Mouse (Mus musculus) urinary bladder, postnatal 36 days (tissue): ENCODE measurements around the gene Mybpc3.
A peak's percentile ranks its signal among the peaks of the same experiment; 100 is the strongest.

ENCODE experiments used
- DNase-seq, 2 experiments: peaks; one replicate each; pipeline ENCODE4 v3.0.0; 2022; ENCODE audit warnings: low spot score in 2 of 2, mixed read lengths in 1 of 2

The Mybpc3 gene

DNA sequence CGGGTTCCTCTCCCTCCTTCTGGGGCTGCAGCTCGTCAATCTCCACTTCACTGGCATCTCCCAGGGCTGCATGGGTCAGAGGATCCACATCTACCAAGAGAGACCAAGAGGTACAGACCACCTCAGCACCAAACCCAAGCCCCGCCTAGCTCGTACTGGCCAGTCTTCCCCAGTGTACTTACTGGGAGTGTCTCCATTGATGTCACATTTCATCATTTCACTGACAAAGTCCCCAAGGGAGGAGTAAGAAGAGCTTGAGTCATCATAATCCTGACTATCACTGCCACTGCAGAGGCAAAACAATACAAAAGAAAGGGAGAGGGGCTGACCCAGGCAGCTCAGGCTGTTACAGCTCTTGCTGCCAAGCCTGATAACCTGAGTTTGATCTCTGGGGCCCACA lies 49.7 kb downstream of the Mybpc3 start:
- DNase-seq, result no peak

DNA sequence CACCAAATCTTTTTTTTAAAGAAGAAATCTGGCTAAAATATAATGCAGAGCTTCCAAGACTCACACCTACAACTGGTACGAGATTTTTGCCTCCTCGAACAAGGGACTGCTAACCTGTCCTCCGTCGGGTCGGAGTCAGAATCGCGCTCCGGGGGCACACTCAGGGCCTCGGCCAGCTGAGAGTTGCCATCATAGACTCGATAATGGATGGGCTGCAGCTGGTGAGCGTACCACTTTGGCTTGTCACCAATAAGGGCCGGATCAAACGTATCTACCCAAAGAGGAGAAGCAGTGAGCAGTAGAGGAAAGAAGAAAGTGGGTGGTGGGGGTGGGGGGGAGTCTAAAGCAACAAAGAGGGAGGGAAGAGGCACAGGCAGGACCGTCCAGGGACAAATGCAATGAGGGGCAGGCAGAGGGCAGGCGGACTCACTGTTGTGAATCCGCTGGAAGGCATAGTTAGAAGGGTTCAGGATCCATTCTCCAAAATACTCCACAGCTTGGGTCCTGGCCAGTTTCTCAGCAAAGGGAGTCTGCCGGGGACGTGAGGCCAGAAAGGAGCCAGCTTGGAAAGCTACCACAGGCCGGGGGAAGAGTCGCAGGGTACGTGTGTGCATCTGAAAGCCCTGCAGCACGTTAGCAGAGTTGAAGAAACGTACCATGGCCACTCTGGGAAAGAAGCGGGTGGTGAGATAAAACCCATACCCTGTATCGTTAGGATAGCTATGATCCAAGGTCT lies 51.8 kb downstream of the Mybpc3 start:
- DNase-seq, result no peak

DNA sequence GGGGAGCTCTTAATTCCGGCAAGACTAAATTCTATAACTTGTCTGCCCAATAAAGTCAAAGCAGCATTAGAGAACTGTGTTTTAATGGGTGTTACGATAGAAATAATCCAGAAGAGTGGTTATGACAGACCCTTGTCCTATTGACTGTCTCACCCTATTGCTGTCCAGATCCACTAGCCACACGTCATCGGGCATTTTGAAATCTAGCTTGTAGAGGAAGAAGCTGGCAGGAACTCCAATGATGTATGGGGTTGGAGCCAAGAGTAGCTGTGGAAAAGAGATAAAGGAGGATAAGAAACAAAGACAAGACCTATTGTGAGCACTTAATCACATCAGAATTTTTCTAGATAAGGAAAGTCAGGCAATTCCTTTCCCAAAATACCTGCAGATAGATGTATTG lies 57.5 kb downstream of the Mybpc3 start:
- no peak for DNase-seq

DNA sequence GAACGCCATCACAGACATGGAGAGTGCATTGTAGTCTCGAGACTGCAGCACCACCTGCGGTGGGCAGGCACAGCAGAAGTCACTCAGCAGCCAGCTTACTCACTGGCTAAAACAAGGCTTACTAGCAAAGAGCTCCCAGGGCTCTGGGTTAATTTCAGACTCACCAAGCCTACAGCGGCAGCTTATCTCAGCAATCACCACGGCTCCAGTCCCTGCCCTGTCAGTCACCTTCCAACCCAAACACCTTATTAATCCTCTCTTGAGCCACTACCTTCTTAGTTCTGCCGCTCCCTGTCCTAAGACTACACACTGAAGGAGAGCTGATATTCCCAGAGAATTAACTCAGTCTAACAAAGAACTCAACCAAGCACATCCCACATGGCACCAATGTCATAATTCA lies 58.3 kb downstream of the Mybpc3 start:
- no peak for DNase-seq

DNA sequence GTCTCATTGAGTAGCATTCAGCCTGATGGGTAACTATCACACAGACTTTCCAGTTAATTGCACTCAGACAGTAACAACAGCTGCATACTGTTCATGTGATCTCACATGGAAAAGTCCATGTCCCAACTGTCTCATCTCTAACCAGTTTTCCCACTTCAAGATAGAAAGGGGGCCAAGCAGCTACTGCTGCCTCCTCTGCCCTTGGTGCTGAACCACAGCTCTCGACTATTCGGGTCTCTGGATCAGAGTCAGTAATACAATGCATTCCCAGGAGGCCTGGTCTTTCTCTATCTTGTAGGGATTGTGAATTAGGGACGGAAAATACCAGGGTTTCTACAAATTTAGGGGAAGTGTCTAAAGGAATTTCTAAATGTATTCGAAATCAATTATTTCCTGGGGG lies 61.9 kb downstream of the Mybpc3 start:
- no peak for DNase-seq

DNA sequence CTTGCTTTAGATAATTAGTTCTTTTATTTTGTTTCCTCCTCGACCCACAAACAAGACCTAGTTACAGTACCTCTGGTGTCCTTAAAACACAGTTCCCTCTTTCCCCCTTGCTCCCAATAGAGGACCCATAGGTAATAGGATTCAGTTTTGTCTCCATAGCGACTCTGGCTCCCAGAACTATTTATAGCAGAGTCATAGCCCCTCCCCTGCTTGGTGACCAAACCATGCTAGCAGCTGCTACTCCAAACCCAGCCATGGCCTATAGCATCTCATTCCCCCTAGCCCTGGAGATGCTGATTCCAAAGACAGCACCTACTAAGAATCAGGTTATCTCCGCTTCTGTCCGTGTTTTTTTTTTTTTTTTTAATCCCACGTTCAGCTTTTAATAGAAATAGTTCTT lies 62.8 kb downstream of the Mybpc3 start:
- DNase-seq, result no peak

DNA sequence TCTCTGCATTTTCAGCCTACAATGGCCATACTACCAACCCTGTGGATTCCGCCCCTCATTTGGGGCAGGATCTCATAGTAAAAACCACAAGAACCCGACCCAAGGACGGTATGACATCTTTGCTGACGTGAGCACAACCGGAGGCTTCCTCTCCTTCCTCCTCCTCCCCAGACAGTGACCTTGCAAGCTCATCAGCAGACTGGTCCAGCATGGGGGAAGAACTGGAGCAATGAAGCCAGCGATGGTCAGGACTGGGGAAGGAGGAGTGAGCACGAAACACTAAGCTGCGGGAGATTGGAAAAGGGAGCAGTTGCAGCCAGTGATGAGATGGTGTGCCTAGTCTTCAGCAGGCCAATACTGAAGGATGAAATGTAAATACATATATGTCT lies 64.1 kb downstream of the Mybpc3 start:
- no peak for DNase-seq

DNA sequence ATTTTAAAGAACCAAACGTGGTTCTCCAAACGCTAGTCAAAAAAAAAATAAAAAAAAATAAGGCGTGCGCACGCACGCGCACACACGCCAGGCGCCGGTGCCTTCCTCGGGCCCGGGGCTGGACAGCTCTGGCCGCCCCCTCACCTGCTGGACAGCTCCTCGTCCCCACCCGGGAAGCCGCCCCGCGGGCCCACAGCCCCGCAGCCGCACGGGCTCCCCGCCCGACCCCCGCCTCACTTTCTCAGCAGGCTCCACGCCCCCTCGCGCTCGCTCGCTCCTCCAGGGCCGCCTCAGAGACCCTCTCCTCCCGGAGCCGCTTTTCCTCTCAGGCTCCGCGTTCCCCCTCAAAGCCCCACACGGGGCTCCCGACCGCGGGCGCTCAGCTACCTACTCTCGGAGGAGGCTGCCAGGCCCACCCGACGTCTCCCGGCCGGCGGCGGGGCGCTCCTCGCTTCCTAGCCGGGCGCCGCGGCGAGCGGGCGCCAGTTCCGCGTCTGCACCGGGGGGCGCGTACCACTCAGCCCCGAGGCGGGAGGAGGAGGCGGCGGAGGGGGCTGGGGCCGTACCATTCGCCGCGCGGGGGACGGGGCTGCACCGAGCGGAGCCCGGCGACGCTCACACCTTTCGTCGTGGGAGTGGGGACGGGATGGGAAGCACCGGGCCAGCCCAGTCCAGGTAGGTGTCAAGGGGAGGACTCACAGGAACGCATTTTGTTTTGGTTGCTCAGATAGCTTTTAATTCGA lies 64.6 kb downstream of the Mybpc3 start:
- peak; percentile 56 to 62 for DNase-seq

DNA sequence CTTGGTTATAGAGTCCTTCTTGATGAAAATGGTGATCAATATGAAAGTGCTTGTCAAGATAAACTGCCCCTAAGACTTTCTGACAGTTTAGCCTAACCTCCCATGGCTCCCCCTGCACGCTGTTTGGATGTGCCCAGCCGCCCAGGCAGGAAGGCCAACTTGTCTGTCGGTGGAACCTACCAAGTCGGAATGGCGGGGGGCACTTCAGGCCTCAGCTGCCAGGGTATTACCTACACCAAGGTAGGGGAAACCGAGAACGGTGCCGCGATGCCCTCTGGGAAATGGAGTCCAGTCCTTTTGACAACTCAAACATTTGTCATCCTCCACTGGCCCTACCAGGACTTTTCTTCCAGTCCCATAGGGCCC lies 65.2 kb downstream of the Mybpc3 start:
- peak; percentile 93 for DNase-seq

DNA sequence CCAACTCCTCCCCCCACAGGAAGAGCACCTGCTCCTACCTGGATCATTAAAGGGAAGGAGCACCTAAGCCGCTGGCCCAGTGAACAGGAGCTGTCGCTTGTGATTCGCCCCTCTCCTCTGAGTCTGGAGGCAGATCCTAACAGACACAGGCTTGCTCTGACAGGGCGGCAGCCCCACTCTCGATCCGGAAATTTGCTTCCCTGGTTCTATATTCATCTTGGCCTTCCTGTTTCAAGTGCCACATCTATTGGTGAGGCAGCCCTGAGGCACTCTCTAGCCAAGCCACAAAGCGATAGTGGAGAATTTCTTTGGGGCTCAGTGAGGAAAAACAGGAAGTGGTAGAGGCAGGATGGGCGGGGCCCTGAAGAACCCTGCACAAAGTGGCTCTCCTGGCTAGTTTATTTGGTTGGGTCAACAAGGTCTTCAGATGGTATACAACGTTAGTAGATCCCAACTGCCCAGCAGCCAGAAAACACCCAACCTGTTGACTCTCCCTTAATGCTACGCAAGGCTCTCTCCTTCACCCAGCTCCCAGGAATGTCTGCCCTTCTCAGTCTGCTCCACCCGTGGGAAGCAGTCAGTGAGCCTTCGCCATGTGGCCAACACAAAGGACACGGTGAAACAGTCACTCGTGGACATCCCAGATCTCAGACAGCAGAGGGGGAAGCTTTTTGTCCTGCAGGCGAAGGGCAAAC lies 65.9 kb downstream of the Mybpc3 start, which contains the start of gene Madd:
Madd (minus strand) TSS at position 127 of the 695 bp plus-strand sequence.
- peak in 1 of 2 experiments; percentile 33 for DNase-seq
